Mouse (Mus musculus) kidney, embryonic 14.5 days (tissue): ENCODE data around the gene Bmp10. TPM values are rescaled to one million over a fixed set of nuclear protein-coding genes. Genes with fewer than 3 reads are reported as not detected.
A peak's percentile ranks its signal among the peaks of the same experiment; 100 is the strongest.
"Not testable (repeated sequence)": the region's sequence is repeated elsewhere in the genome, so short reads cannot be mapped to it uniquely, and the experiment has no call there.

Experiments used
- ATAC-seq: fragments of 200-750 bp; cut with Nextera tagmentation; 2 replicates; pipeline ENCODE4 v1.8.0; 2017; ENCODE audit warnings: moderate number of reproducible peaks, mild to moderate bottlenecking, moderate TSS enrichment, moderate library complexity; ENCODE audit not compliant: low FRiP score, low TSS enrichment
- H3K27ac ChIP-seq: fragments of 300-500 bp; sonication (generic); 2 replicates; pipeline ENCODE4 v1.5.1; 2014; ENCODE audit warnings: low read depth, mild to moderate bottlenecking, low read length, moderate library complexity, mixed read lengths
- H3K27me3 ChIP-seq: fragments of 300-500 bp; sonication (generic); 2 replicates; pipeline ENCODE4 v1.6.1; 2014; ENCODE audit warnings: mild to moderate bottlenecking, low read length; ENCODE audit not compliant: control insufficient read depth, insufficient read depth
- H3K36me3 ChIP-seq: fragments of 300-500 bp; sonication (generic); 2 replicates; pipeline ENCODE4 v1.6.1; 2014; ENCODE audit warnings: low read length, mixed read lengths; ENCODE audit not compliant: control insufficient read depth, insufficient read depth
- H3K4me1 ChIP-seq: fragments of 300-500 bp; sonication (generic); 2 replicates; pipeline ENCODE4 v1.6.1; 2014; ENCODE audit warnings: low read length, mixed read lengths; ENCODE audit not compliant: control insufficient read depth, insufficient read depth
- H3K4me2 ChIP-seq: fragments of 300-500 bp; sonication (generic); replicated peaks from 2 replicates; pipeline ENCODE4 v1.6.1; 2014; ENCODE audit warnings: low read depth, mild to moderate bottlenecking, low read length
- H3K4me3 ChIP-seq: fragments of 300-500 bp; sonication (generic); 2 replicates; pipeline ENCODE4 v1.5.1; 2014; ENCODE audit warnings: mild to moderate bottlenecking, low read length
- H3K9ac ChIP-seq: fragments of 300-500 bp; sonication (generic); 2 replicates; pipeline ENCODE4 v1.6.1; 2014; ENCODE audit warnings: low read depth, mild to moderate bottlenecking, low read length, moderate library complexity
- H3K9me3 ChIP-seq: fragments of 300-500 bp; sonication (generic); 2 replicates; pipeline ENCODE4 v1.6.1; 2016; ENCODE audit warnings: low read length; ENCODE audit not compliant: control insufficient read depth
- WGBS: fragments of 180-500 bp; shearing (Covaris S2); extraction: QIAGEN DNeasy Blood & Tissue Kit; methylation state at CpG from one replicate; pipeline ENCODE4 v1.1.7; 2014; 5-methylcytosine and 5-hydroxymethylcytosine counted together
- polyA plus RNA-seq: library from polyadenylated mRNA; unstranded; fragments of >200 nt; fragmentation: Nextera tagmentation; extraction: Ambion mirVana; gene quantifications from 2 replicates; pipeline ENCODE4 v1.2.1, GENCODE M21; 2014

Bmp10 gene
- polyA plus RNA-seq, 1 experiment from 2014 or later, result not detected

- 0 out of 2 replicates have a peak, but pooled peaks have one; percentile 35 for ATAC-seq
Measured at GRCm38 (mm10) chr6:87466221-87466620, 37.4 kb downstream of the Bmp10 start.

DNA sequence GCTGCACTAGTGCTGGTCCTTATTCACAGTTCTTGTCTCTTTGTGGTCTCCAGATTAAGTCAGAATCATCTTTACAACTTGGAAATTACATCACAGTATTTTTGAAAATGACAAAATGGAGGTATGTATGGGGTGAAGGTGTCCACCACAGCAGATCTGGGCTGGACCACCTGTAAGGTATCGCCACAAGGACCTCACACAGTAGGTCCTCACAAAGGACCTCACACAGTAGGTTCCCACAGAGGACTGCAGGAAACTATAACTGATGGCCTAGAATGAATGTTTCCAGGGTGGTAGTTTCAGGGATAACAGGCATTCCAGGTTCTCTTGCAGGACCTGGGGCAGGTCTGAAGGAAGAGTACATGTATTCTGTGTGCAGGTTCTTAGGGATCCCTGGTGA lies 38.6 kb downstream of the Bmp10 start:
- no peak for ATAC-seq
- no peak overlapping the region for H3K4me3 ChIP-seq
- H3K9ac ChIP-seq, result no peak overlapping the region
- no peak overlapping the region for H3K27ac ChIP-seq
- H3K9me3 ChIP-seq, result no peaks in the 10 kb centered on the region
- 97% methylated on average over 1 of the region's 1 CpGs for whole genome bisulfite sequencing
- H3K36me3 ChIP-seq, result no peaks in the 10 kb centered on the region
- H3K4me1 ChIP-seq, result peaks cover 6% of the 10 kb centered on the region; the same call in 1 of the 2 replicates
- H3K27me3 ChIP-seq, result no peaks in the 10 kb centered on the region
- H3K4me2 ChIP-seq, result no peak overlapping the region

More at GRCm38 (mm10) chr6:87466221-87466620, 37.4 kb downstream of the Bmp10 start:
- Histone ChIP-seq H3K9me3 (no peaks in the 10 kb centered on the region), H3K4me3 (0 out of 2 replicates have a peak overlapping the region, but pooled peaks have one; percentile 6), H3K4me2 (peak overlapping the region; percentile 24; the same call in 1 of the 2 replicates), H3K4me1 (peaks cover 6% of the 10 kb centered on the region; the same call in 1 of the 2 replicates), H3K27me3 (no peaks in the 10 kb centered on the region), H3K9ac (no peak overlapping the region), H3K27ac (no peak overlapping the region), H3K36me3 (no peaks in the 10 kb centered on the region)
- WGBS, result 7% methylated on average over 12 of the region's 12 CpGs

GRCm38 (mm10) chr6:87468372-87468771 lies 39.6 kb downstream of the Bmp10 start:
- no peak for ATAC-seq
- Histone ChIP-seq H3K9ac (no peak overlapping the region), H3K4me2 (no peak overlapping the region), H3K4me3 (no peak overlapping the region), H3K27me3 (no peaks in the 10 kb centered on the region), H3K36me3 (no peaks in the 10 kb centered on the region), H3K4me1 (peaks cover 6% of the 10 kb centered on the region; the same call in 1 of the 2 replicates), H3K27ac (no peak overlapping the region), H3K9me3 (no peaks in the 10 kb centered on the region)
- 90% methylated on average over 10 of the region's 10 CpGs for WGBS

- not testable (repeated sequence) for ATAC-seq, H3K36me3 ChIP-seq, H3K9me3 ChIP-seq, H3K27me3 ChIP-seq, H3K9ac ChIP-seq, H3K27ac ChIP-seq, H3K4me2 ChIP-seq, H3K4me1 ChIP-seq, H3K4me3 ChIP-seq
- 67% methylated on average over 12 of the region's 12 CpGs for WGBS
Measured at GRCm38 (mm10) chr6:87470098-87470497, 41.3 kb downstream of the Bmp10 start.

DNA sequence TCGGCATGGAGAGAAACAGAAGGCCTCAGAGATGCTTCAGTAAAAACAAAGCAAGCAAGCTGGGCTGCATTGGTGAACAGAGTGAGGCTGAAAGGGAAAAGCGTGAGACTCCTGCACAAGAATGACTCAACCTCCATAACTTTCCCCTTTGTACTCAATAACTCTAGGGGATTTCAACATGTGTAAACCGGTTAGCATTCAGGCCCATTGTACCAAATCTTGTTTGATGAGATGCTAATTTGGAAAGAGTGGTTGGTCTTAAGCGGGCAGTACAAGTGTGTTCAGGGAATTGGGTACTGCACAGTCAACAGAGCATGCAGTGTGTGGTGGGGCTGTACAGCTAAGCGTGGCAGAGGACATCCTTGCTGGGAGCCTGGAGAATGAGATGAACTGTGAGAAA lies 46.4 kb downstream of the Bmp10 start:
- Histone ChIP-seq H3K36me3 (no peaks in the 10 kb centered on the region), H3K4me2 (no peak overlapping the region), H3K9ac (no peak overlapping the region), H3K9me3 (no peaks in the 10 kb centered on the region), H3K4me3 (no peak overlapping the region), H3K27ac (no peak overlapping the region), H3K27me3 (no peaks in the 10 kb centered on the region), H3K4me1 (no peaks in the 10 kb centered on the region)
- 87% methylated on average over 5 of the region's 5 CpGs for WGBS
- ATAC-seq, result no peak

- Histone ChIP-seq H3K9me3 (no peaks in the 10 kb centered on the region), H3K27me3 (no peaks in the 10 kb centered on the region), H3K4me3 (no peak overlapping the region), H3K9ac (no peak overlapping the region), H3K4me1 (peaks cover 2% of the 10 kb centered on the region; the same call in 1 of the 2 replicates), H3K4me2 (no peak overlapping the region), H3K27ac (no peak overlapping the region), H3K36me3 (no peaks in the 10 kb centered on the region)
- ATAC-seq, result no peak
- 55% methylated on average over 4 of the region's 4 CpGs for WGBS
Measured at GRCm38 (mm10) chr6:87478847-87479246, 50.1 kb downstream of the Bmp10 start.

GRCm38 (mm10) chr6:87479291-87479999 lies 50.7 kb downstream of the Bmp10 start:
- no peak overlapping the region for H3K4me2 ChIP-seq
- no peaks in the 10 kb centered on the region for H3K9me3 ChIP-seq
- H3K4me3 ChIP-seq, result no peak overlapping the region
- no peaks in the 10 kb centered on the region for H3K27me3 ChIP-seq
- no peak for ATAC-seq
- no peaks in the 10 kb centered on the region for H3K36me3 ChIP-seq
- no peak overlapping the region for H3K9ac ChIP-seq
- 37% methylated on average over 5 of the region's 5 CpGs for WGBS
- no peak overlapping the region for H3K27ac ChIP-seq
- H3K4me1 ChIP-seq, result peaks cover 3% of the 10 kb centered on the region; the same call in 1 of the 2 replicates

DNA sequence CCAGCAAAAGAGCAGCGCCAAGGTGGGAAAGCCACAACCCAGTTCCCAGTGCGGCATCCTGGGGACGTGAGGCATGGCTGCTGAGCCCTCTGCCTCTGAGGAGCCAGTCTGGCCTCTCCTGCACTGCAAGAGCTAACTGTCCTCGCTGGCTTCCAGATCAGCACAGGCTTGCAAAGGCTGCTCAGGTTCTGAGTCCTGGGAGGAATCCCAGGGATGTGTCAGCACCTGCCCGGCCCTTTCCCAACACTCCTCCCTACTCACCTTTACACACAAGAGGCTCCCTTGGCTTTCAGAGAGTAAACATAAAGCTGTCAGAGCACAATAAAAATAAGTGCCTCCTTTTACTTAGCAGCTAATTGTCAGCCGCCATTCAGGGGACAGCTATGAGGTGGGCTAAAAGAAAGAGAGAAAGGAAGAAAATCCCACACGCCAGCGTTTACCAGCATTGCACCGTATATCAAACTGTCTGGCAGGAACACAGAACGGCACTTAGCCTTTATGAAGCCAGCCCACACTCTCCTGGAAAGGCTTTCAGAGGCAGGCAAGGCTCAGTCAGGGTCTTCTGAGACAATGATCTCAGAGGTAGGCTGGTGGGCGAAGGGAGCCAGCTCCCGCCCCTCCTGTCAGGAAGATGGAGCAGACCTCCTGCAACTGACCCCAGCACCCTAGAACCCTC lies 54.6 kb downstream of the Bmp10 start:
- no peak for ATAC-seq
- H3K4me3 ChIP-seq, result no peak overlapping the region
- no peaks in the 10 kb centered on the region for H3K27me3 ChIP-seq
- H3K4me1 ChIP-seq, result peaks cover 3% of the 10 kb centered on the region; the same call in 1 of the 2 replicates
- 31% methylated on average over 12 of the region's 12 CpGs for WGBS
- no peaks in the 10 kb centered on the region for H3K36me3 ChIP-seq
- H3K27ac ChIP-seq, result no peak overlapping the region
- no peak overlapping the region for H3K4me2 ChIP-seq
- H3K9ac ChIP-seq, result no peak overlapping the region
- H3K9me3 ChIP-seq, result no peaks in the 10 kb centered on the region

- WGBS, result 21% methylated on average over 3 of the region's 3 CpGs
- 0 out of 2 replicates have a peak, but pooled peaks have one; percentile 49 for ATAC-seq
Measured at GRCm38 (mm10) chr6:87483900-87484289, 55.1 kb downstream of the Bmp10 start.

More at GRCm38 (mm10) chr6:87483900-87484289, 55.1 kb downstream of the Bmp10 start:
- Histone ChIP-seq H3K4me3 (no peak overlapping the region), H3K27ac (no peak overlapping the region), H3K36me3 (no peaks in the 10 kb centered on the region), H3K4me1 (peaks cover 3% of the 10 kb centered on the region; the same call in 1 of the 2 replicates), H3K9me3 (no peaks in the 10 kb centered on the region), H3K9ac (no peak overlapping the region), H3K4me2 (no peak overlapping the region), H3K27me3 (no peaks in the 10 kb centered on the region)
